Mouse (Mus musculus): Measurements from ENCODE around the gene Lrrc2. TPM values are rescaled to one million over a fixed set of nuclear protein-coding genes. Genes with fewer than 3 reads are reported as not detected.

The Lrrc2 gene
- 0.11 and 0.53 TPM in 2 replicates for polyA plus RNA-seq (2015; fragmentation: Nextera tagmentation; extraction: Ambion mirVana)

DNA sequence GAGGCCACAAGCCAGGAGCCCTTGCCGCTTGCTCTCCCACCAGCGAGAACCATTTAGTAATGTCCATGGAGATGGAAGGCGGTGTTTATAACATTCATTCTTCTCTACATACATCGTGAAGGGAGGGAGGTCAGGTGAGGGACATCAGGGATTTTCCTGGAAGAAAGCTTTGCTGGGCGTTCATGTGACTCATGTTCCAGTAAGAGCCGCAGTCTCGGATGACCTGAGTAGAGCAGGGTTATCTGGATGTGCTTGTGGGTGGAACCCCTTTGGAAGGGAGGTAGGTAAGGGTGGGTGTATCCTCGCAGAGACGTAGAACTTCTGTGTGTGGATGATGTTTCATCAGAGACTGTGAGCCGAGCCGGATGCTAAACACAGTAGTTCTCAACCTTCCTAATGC lies at the start of gene Lrrc2:
Gene Lrrc2, plus strand, starts transcription at position 149 of the 400 bp plus-strand sequence.
- Histone ChIP-seq H3K4me3 (replicated peaks; ENCODE audit: low read length) (no peak within 1 kb of the TSS), H3K9me3 (replicated peaks; ENCODE audit: control insufficient read depth, low read length) (no peaks in the 10 kb centered on the region), H3K9ac (ENCODE audit: low read length) (no peak within 1 kb of the TSS), H3K27ac (ENCODE audit: low read length) (no peak within 1 kb of the TSS), H3K36me3 (ENCODE audit: control insufficient read depth, insufficient read depth, low read length) (no peaks in the 10 kb centered on the region), H3K27me3 (ENCODE audit: control insufficient read depth, insufficient read depth, low read length) (peaks cover 18% of the 10 kb centered on the region), H3K4me2 (ENCODE audit: low read depth, low read length) (no peak within 1 kb of the TSS), H3K4me1 (ENCODE audit: control insufficient read depth, insufficient read depth, low read length) (peaks cover 4% of the 10 kb centered on the region; the same call in 1 of the 2 replicates)
- 67% methylated on average over 11 of the region's 11 CpGs for WGBS
- ATAC-seq (ENCODE audit: insufficient read depth, low FRiP score): no peak

- Histone ChIP-seq H3K4me3 (replicated peaks; ENCODE audit: low read length) (no peak overlapping the region), H3K9me3 (replicated peaks; ENCODE audit: control insufficient read depth, low read length) (no peaks in the 10 kb centered on the region), H3K27ac (ENCODE audit: low read length) (no peak overlapping the region), H3K4me1 (ENCODE audit: control insufficient read depth, insufficient read depth, low read length) (no peaks in the 10 kb centered on the region), H3K9ac (ENCODE audit: low read length) (no peak overlapping the region), H3K4me2 (ENCODE audit: low read depth, low read length) (no peak overlapping the region), H3K27me3 (ENCODE audit: control insufficient read depth, insufficient read depth, low read length) (no peaks in the 10 kb centered on the region), H3K36me3 (ENCODE audit: control insufficient read depth, insufficient read depth, low read length) (no peaks in the 10 kb centered on the region)
- 75% methylated on average over 4 of the region's 4 CpGs for WGBS
- no peak for ATAC-seq (ENCODE audit: insufficient read depth, low FRiP score)
These were observed 49.1 kb upstream of the Lrrc2 start for GRCm38 (mm10) chr9:110902271-110902670.

GRCm38 (mm10) chr9:110907201-110907837 lies 44.0 kb upstream of the Lrrc2 start:
- Histone ChIP-seq H3K4me2 (ENCODE audit: low read depth, low read length) (no peak overlapping the region), H3K9ac (ENCODE audit: low read length) (no peak overlapping the region), H3K27me3 (ENCODE audit: control insufficient read depth, insufficient read depth, low read length) (no peaks in the 10 kb centered on the region), H3K9me3 (replicated peaks; ENCODE audit: control insufficient read depth, low read length) (no peaks in the 10 kb centered on the region), H3K27ac (ENCODE audit: low read length) (no peak overlapping the region), H3K4me3 (replicated peaks; ENCODE audit: low read length) (no peak overlapping the region), H3K36me3 (ENCODE audit: control insufficient read depth, insufficient read depth, low read length) (no peaks in the 10 kb centered on the region), H3K4me1 (ENCODE audit: control insufficient read depth, insufficient read depth, low read length) (no peaks in the 10 kb centered on the region)
- WGBS: 91% methylated on average over 11 of the region's 11 CpGs
- no peak for ATAC-seq (ENCODE audit: insufficient read depth, low FRiP score)

GRCm38 (mm10) chr9:110907838-110908630 lies 43.3 kb upstream of the Lrrc2 start:
- no peak overlapping the region for H3K27ac ChIP-seq (ENCODE audit: low read length)
- no peaks in the 10 kb centered on the region for H3K27me3 ChIP-seq (ENCODE audit: control insufficient read depth, insufficient read depth, low read length)
- no peak for ATAC-seq (ENCODE audit: insufficient read depth, low FRiP score)
- H3K4me2 ChIP-seq (ENCODE audit: low read depth, low read length): no peak overlapping the region
- WGBS: 73% methylated on average over 4 of the region's 4 CpGs
- H3K4me1 ChIP-seq (ENCODE audit: control insufficient read depth, insufficient read depth, low read length): no peaks in the 10 kb centered on the region
- H3K9ac ChIP-seq (ENCODE audit: low read length): no peak overlapping the region
- H3K36me3 ChIP-seq (ENCODE audit: control insufficient read depth, insufficient read depth, low read length): no peaks in the 10 kb centered on the region
- no peak overlapping the region for H3K4me3 ChIP-seq (replicated peaks; ENCODE audit: low read length)
- H3K9me3 ChIP-seq (replicated peaks; ENCODE audit: control insufficient read depth, low read length): no peaks in the 10 kb centered on the region

DNA sequence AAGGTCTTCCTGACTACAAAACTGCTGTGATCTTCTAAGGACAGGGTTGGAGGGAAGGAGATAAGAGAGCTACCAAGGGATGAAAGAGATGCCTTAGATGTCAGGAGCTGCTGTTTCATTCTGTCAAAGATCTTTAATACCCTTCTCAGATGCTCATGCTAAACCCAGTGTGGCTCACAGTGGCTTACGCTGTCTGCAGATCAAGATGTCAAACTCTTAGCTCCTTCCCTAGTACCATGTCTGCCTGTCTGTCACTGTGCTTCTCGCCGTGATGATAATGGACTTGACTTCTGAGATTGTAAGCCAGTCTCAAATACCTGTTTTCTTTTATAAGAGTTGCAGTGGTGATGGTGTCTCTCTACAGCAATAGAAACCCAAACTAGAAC lies 42.7 kb upstream of the Lrrc2 start:
- H3K4me2 ChIP-seq (ENCODE audit: low read depth, low read length): no peak overlapping the region
- H3K36me3 ChIP-seq (ENCODE audit: control insufficient read depth, insufficient read depth, low read length): no peaks in the 10 kb centered on the region
- H3K9me3 ChIP-seq (replicated peaks; ENCODE audit: control insufficient read depth, low read length): no peaks in the 10 kb centered on the region
- no peak for ATAC-seq (ENCODE audit: insufficient read depth, low FRiP score)
- WGBS: 91% methylated on average over 3 of the region's 3 CpGs
- H3K4me1 ChIP-seq (ENCODE audit: control insufficient read depth, insufficient read depth, low read length): no peaks in the 10 kb centered on the region
- H3K9ac ChIP-seq (ENCODE audit: low read length): no peak overlapping the region
- no peak overlapping the region for H3K4me3 ChIP-seq (replicated peaks; ENCODE audit: low read length)
- no peaks in the 10 kb centered on the region for H3K27me3 ChIP-seq (ENCODE audit: control insufficient read depth, insufficient read depth, low read length)
- H3K27ac ChIP-seq (ENCODE audit: low read length): no peak overlapping the region

DNA sequence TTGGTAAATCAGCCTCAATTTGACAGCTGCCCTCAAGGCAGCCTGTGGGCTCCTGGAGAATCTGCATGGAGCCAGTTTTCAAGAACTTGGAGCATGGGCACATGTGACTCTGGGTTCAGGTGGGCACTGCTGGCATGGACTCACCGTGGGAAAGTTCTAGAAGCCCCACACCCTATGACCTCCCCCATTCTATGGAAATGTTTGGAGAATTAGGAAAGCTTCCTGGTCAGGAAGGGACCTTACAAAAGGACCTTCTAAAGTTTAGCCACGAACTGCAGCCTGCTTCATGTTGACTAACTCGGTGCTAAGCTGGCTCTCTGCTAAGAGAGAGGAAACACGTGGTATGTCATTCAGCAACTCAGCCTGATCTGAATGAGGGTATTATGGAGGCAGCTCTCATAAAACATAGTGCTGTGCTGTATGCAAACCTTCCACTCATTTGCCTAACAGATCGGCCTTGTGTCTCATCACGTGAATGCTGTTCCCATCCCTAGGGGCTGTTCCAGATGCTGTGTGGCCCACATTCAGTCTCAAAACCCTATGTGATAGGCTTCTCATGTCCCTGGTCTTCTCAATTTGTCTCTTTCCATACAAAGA lies 41.9 kb upstream of the Lrrc2 start:
- H3K27ac ChIP-seq (ENCODE audit: low read length): no peak overlapping the region
- no peaks in the 10 kb centered on the region for H3K36me3 ChIP-seq (ENCODE audit: control insufficient read depth, insufficient read depth, low read length)
- H3K4me2 ChIP-seq (ENCODE audit: low read depth, low read length): no peak overlapping the region
- WGBS: 75% methylated on average over 6 of the region's 6 CpGs
- H3K4me1 ChIP-seq (ENCODE audit: control insufficient read depth, insufficient read depth, low read length): no peaks in the 10 kb centered on the region
- no peaks in the 10 kb centered on the region for H3K27me3 ChIP-seq (ENCODE audit: control insufficient read depth, insufficient read depth, low read length)
- ATAC-seq (ENCODE audit: insufficient read depth, low FRiP score): no peak
- H3K9me3 ChIP-seq (replicated peaks; ENCODE audit: control insufficient read depth, low read length): no peaks in the 10 kb centered on the region
- H3K9ac ChIP-seq (ENCODE audit: low read length): no peak overlapping the region
- no peak overlapping the region for H3K4me3 ChIP-seq (replicated peaks; ENCODE audit: low read length)

GRCm38 (mm10) chr9:110914631-110915236 lies 36.6 kb upstream of the Lrrc2 start:
- 50% methylated on average over 21 of the region's 21 CpGs for WGBS

GRCm38 (mm10) chr9:110915466-110915865 lies 35.9 kb upstream of the Lrrc2 start:
- H3K36me3 ChIP-seq (ENCODE audit: control insufficient read depth, insufficient read depth, low read length): no peaks in the 10 kb centered on the region
- H3K9me3 ChIP-seq (replicated peaks; ENCODE audit: control insufficient read depth, low read length): no peaks in the 10 kb centered on the region
- H3K27ac ChIP-seq (ENCODE audit: low read length): no peak overlapping the region
- no peak overlapping the region for H3K4me2 ChIP-seq (ENCODE audit: low read depth, low read length)
- no peaks in the 10 kb centered on the region for H3K4me1 ChIP-seq (ENCODE audit: control insufficient read depth, insufficient read depth, low read length)
- H3K4me3 ChIP-seq (replicated peaks; ENCODE audit: low read length): no peak overlapping the region
- 60% methylated on average over 8 of the region's 8 CpGs for WGBS
- H3K9ac ChIP-seq (ENCODE audit: low read length): no peak overlapping the region
- ATAC-seq (ENCODE audit: insufficient read depth, low FRiP score): no peak
- H3K27me3 ChIP-seq (ENCODE audit: control insufficient read depth, insufficient read depth, low read length): no peaks in the 10 kb centered on the region

More at GRCm38 (mm10) chr9:110914631-110915236, 36.6 kb upstream of the Lrrc2 start:
- H3K4me3 ChIP-seq (replicated peaks; ENCODE audit: low read length): no peak overlapping the region
- no peaks in the 10 kb centered on the region for H3K36me3 ChIP-seq (ENCODE audit: control insufficient read depth, insufficient read depth, low read length)
- ATAC-seq (ENCODE audit: insufficient read depth, low FRiP score): no peak
- H3K9ac ChIP-seq (ENCODE audit: low read length): no peak overlapping the region
- no peaks in the 10 kb centered on the region for H3K27me3 ChIP-seq (ENCODE audit: control insufficient read depth, insufficient read depth, low read length)
- no peaks in the 10 kb centered on the region for H3K9me3 ChIP-seq (replicated peaks; ENCODE audit: control insufficient read depth, low read length)
- H3K4me1 ChIP-seq (ENCODE audit: control insufficient read depth, insufficient read depth, low read length): no peaks in the 10 kb centered on the region
- no peak overlapping the region for H3K4me2 ChIP-seq (ENCODE audit: low read depth, low read length)
- no peak overlapping the region for H3K27ac ChIP-seq (ENCODE audit: low read length)

GRCm38 (mm10) chr9:110916786-110917185 lies 34.6 kb upstream of the Lrrc2 start, which contains the start of gene Fam240a:
TSS of gene Fam240a (minus strand) at chr9:110916861.
- Histone ChIP-seq H3K9ac (ENCODE audit: low read length) (no peak within 1 kb of the TSS), H3K27me3 (ENCODE audit: control insufficient read depth, insufficient read depth, low read length) (no peaks in the 10 kb centered on the region), H3K27ac (ENCODE audit: low read length) (no peak within 1 kb of the TSS), H3K9me3 (replicated peaks; ENCODE audit: control insufficient read depth, low read length) (no peaks in the 10 kb centered on the region), H3K4me1 (ENCODE audit: control insufficient read depth, insufficient read depth, low read length) (no peaks in the 10 kb centered on the region), H3K4me2 (ENCODE audit: low read depth, low read length) (no peak within 1 kb of the TSS), H3K36me3 (ENCODE audit: control insufficient read depth, insufficient read depth, low read length) (no peaks in the 10 kb centered on the region), H3K4me3 (replicated peaks; ENCODE audit: low read length) (no peak within 1 kb of the TSS)
- 88% methylated on average over 7 of the region's 7 CpGs for WGBS
- ATAC-seq (ENCODE audit: insufficient read depth, low FRiP score): no peak

All from stomach, embryonic 16.5 days (tissue).